Mouse (Mus musculus): ENCODE results near the gene Ppp3ca.

The Ppp3ca gene

GRCm38 (mm10) chr3:136725311-136726156 is 55.6 kb downstream of the Ppp3ca start:
- peak; percentile 34 for DNase-seq (ENCODE audit: low read depth, low spot score)

GRCm38 (mm10) chr3:136727877-136728276 is 58.0 kb downstream of the Ppp3ca start:
- no peak for DNase-seq (ENCODE audit: low read depth, low spot score)

- no peak for DNase-seq (ENCODE audit: low read depth, low spot score)
Observed at GRCm38 (mm10) chr3:136729978-136730377, 60.1 kb downstream of the Ppp3ca start.

- DNase-seq (ENCODE audit: low read depth, low spot score): no peak
Observed at GRCm38 (mm10) chr3:136731579-136731978, 61.7 kb downstream of the Ppp3ca start.

- no peak for DNase-seq (ENCODE audit: low read depth, low spot score)
Observed at GRCm38 (mm10) chr3:136736021-136736420, 66.1 kb downstream of the Ppp3ca start.

GRCm38 (mm10) chr3:136736773-136737298 is 66.9 kb downstream of the Ppp3ca start:
- DNase-seq (ENCODE audit: low read depth, low spot score): no peak

- no peak for DNase-seq (ENCODE audit: low read depth, low spot score)
Observed at GRCm38 (mm10) chr3:136738474-136738873, 68.5 kb downstream of the Ppp3ca start.

- DNase-seq (ENCODE audit: low read depth, low spot score): no peak
Observed at GRCm38 (mm10) chr3:136738914-136739313, 69.0 kb downstream of the Ppp3ca start.

GRCm38 (mm10) chr3:136741659-136742058 is 71.7 kb downstream of the Ppp3ca start:
- peak; percentile 17 for DNase-seq (ENCODE audit: low read depth, low spot score)

- DNase-seq (ENCODE audit: low read depth, low spot score): peak; percentile 79
Observed at GRCm38 (mm10) chr3:136742258-136743057, 72.5 kb downstream of the Ppp3ca start.

GRCm38 (mm10) chr3:136744295-136744897 is 74.5 kb downstream of the Ppp3ca start:
- DNase-seq (ENCODE audit: low read depth, low spot score): no peak

- no peak for DNase-seq (ENCODE audit: low read depth, low spot score)
Observed at GRCm38 (mm10) chr3:136745456-136745855, 75.5 kb downstream of the Ppp3ca start.

GRCm38 (mm10) chr3:136748761-136749476 is 79.0 kb downstream of the Ppp3ca start:
- DNase-seq (ENCODE audit: low read depth, low spot score): no peak

- DNase-seq (ENCODE audit: low read depth, low spot score): no peak
Observed at GRCm38 (mm10) chr3:136749477-136749797, 79.5 kb downstream of the Ppp3ca start.

GRCm38 (mm10) chr3:136749951-136750350 is 80.0 kb downstream of the Ppp3ca start:
- no peak for DNase-seq (ENCODE audit: low read depth, low spot score)

- no peak for DNase-seq (ENCODE audit: low read depth, low spot score)
Observed at GRCm38 (mm10) chr3:136752126-136752716, 82.3 kb downstream of the Ppp3ca start.

- no peak for DNase-seq (ENCODE audit: low read depth, low spot score)
Observed at GRCm38 (mm10) chr3:136756137-136756536, 86.2 kb downstream of the Ppp3ca start.

- DNase-seq (ENCODE audit: low read depth, low spot score): no peak
Observed at GRCm38 (mm10) chr3:136759446-136759845, 89.5 kb downstream of the Ppp3ca start.

- DNase-seq (ENCODE audit: low read depth, low spot score): peak; percentile 22
Observed at GRCm38 (mm10) chr3:136761292-136761978, 91.5 kb downstream of the Ppp3ca start.

GRCm38 (mm10) chr3:136761979-136762341 is 92.0 kb downstream of the Ppp3ca start:
- DNase-seq (ENCODE audit: low read depth, low spot score): no peak
